Mouse (Mus musculus): ENCODE data around the gene Sod1. TPM values are rescaled to one million over a fixed set of nuclear protein-coding genes. Genes with fewer than 3 reads are reported as not detected.

Sod1 gene
- total RNA-seq, 2 experiments from 2014 or later = 373 to 389 TPM

GRCm38 (mm10) chr16:90259623-90260022 lies 39.1 kb downstream of the Sod1 start:
- no peak for DNase-seq

- DNase-seq = no peak
Measured at GRCm38 (mm10) chr16:90260097-90260496, 39.5 kb downstream of the Sod1 start.

GRCm38 (mm10) chr16:90261791-90262190 lies 41.2 kb downstream of the Sod1 start:
- DNase-seq = no peak

GRCm38 (mm10) chr16:90264021-90264420 lies 43.5 kb downstream of the Sod1 start:
- no peak for DNase-seq

GRCm38 (mm10) chr16:90265106-90265505 lies 44.6 kb downstream of the Sod1 start:
- no peak for DNase-seq

GRCm38 (mm10) chr16:90266581-90266980 lies 46.0 kb downstream of the Sod1 start:
- no peak for DNase-seq

- no peak for DNase-seq
Measured at GRCm38 (mm10) chr16:90275521-90275920, 55.0 kb downstream of the Sod1 start.

Other genes starting within 250 kb of the Sod1 start
- gene Tiam1, start 77.0 kb upstream of the Sod1 start, total RNA-seq (2021) = 100 to 1,000 TPM; 106 to 116 TPM
- gene Scaf4, start 63.7 kb downstream of the Sod1 start, total RNA-seq (2021) = 10 to 100 TPM; 48.4 to 56.3 TPM
- 10 to 100 TPM; 24.9 to 25.2 TPM for gene Hunk, start 165.3 kb downstream of the Sod1 start, total RNA-seq (2021)